Mouse (Mus musculus) liver, embryonic 14 days (tissue): ENCODE results near the gene Tmem35b. TPM values are rescaled to one million over a fixed set of nuclear protein-coding genes. Genes with fewer than 3 reads are reported as not detected.

Experiments used
- polyA plus RNA-seq: library from polyadenylated mRNA; depleted of rRNA; stranded (reverse); fragments of >200 nt; gene quantifications from 2 replicates; pipeline ENCODE4 v1.2.3, GENCODE M21; 2012; rRNA removed

The Tmem35b gene
- 2.9 and 3.4 TPM in 2 replicates for polyA plus RNA-seq

GRCm38 (mm10) chr4:127123391-127123790, at the start of gene Tmem35b:
TSS of gene Tmem35b (plus strand) at chr4:127123691.

GRCm38 (mm10) chr4:127076875-127077548, 46.5 kb upstream of the Tmem35b start, which contains the start of gene Zmym6:
TSS of gene Zmym6 (plus strand) at chr4:127077383.

GRCm38 (mm10) chr4:127168914-127169345, 45.4 kb downstream of the Tmem35b start, which contains the start of gene Dlgap3:
TSS of gene Dlgap3 (plus strand) at chr4:127169204.

Other genes with a start within 250 kb of the Tmem35b start
- gene Zmym4, start 155.6 kb upstream of the Tmem35b start, polyA plus RNA-seq = 3.4 and 3.6 TPM in 2 replicates
- gene Sfpq, start 102.4 kb upstream of the Tmem35b start, polyA plus RNA-seq = 112 and 132 TPM in 2 replicates
- 4.5 TPM in 2 replicates for gene Zmym1, start 62.5 kb upstream of the Tmem35b start, polyA plus RNA-seq
- gene Zmym6, start 46.3 kb upstream of the Tmem35b start, polyA plus RNA-seq = 2.7 and 4.1 TPM in 2 replicates
- gene Dlgap3, start 45.5 kb downstream of the Tmem35b start, polyA plus RNA-seq = 0.18 and 0.22 TPM in 2 replicates
- gene Smim12, start 120.1 kb downstream of the Tmem35b start, polyA plus RNA-seq = 13.5 and 14.2 TPM in 2 replicates
- gene Gja4, start 190.3 kb downstream of the Tmem35b start, polyA plus RNA-seq = 2.1 and 2.7 TPM in 2 replicates
- 0.06 and 0.07 TPM in 2 replicates for gene Gjb3, start 207.2 kb downstream of the Tmem35b start, polyA plus RNA-seq
- gene Gjb4, start 230.4 kb downstream of the Tmem35b start, polyA plus RNA-seq = not detected in 2 replicates
- 0.02 and 0.07 TPM in 2 replicates for gene Gjb5, start 234.5 kb downstream of the Tmem35b start, polyA plus RNA-seq